Mouse (Mus musculus) spleen, adult 18-20 months (tissue): ENCODE results near the gene Lin7a.
"Not testable (repeated sequence)": the region's sequence is repeated elsewhere in the genome, so short reads cannot be mapped to it uniquely, and the experiment has no call there.

ENCODE experiments used
- DNase-seq, 2 experiments: peaks; one replicate each; pipeline ENCODE4 v3.0.0; 2022; ENCODE audit warnings: mixed read lengths in 2 of 2

Gene Lin7a

DNA sequence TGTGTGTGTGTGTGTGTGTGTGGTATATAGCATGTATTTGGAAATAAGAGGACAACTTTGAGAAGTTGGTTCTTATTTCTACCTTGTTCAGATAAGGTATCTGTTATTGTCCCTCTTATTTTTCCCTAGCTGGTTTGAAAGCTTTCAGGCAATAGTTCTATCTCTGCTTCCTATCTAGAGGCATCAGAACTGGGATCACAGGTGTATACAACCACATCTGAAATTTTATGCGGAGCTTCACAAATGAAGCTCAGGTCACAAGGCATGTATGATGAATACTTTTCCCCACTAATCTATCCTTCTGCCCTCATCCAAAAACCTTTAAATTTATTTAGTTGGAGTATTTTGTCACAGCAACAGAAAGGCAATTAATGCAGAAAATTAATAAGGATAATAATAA, 33.8 kb upstream of the Lin7a start:
- no peak for DNase-seq

DNA sequence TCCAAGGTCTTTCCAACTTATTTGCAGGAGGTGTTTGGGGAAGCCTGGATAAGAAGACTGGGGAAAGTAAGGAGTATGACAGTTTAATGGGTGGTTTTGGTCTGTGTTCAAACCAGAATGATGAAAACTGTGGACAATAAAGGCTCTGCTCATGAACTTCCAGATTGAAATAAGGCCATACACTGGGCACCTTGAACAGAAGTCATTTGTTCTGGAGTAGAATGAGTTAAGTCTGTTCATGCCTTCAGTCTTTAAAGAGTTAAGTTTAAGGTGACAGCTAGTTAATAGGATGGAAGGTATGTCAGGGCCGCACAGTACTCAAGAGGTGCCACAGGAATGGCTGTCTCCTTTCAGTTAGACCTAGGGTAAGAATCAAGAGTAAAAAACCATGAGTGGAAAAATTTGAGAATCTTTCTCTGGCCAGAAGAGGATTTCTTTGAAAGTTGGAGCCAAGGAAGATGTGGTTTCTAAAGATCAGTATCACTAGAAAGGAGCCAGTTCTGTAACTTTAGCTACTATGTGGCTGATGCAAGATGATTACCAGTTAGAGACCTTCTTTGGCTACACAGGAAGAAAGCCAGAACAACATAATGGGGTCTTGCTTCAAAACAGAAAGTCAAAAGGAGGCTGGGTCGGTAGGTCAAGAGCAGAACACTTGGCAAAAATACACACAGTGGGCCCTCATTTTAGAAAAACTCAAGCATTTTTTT, 33.2 kb upstream of the Lin7a start:
- no peak for DNase-seq

DNA sequence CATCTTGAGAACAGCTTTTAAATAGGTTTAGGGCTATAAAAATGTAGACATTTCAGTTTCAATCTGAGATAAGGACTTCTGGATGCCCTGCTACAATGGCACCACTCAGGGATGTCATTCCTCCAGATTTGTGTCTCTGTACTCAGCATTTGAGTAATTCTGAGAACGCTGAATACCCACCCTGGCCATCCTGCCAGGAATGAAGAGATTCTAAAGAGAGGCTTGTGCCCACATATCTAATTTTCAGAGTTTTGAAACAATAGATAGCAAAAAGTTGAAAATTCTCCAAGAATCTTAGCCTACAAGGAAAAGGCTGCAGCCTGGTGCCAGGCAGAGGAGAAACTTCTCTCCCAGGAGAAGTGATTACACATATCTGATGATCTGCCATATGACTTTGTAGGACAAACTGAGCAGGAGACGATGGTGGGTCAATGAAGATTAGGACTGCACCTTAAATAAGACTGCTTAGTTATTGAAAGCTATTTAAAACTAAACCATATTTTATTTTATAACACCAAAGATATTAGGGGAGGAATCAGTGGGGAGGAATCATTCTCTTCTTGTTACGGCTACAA, 32.5 kb upstream of the Lin7a start:
- no peak for DNase-seq

DNA sequence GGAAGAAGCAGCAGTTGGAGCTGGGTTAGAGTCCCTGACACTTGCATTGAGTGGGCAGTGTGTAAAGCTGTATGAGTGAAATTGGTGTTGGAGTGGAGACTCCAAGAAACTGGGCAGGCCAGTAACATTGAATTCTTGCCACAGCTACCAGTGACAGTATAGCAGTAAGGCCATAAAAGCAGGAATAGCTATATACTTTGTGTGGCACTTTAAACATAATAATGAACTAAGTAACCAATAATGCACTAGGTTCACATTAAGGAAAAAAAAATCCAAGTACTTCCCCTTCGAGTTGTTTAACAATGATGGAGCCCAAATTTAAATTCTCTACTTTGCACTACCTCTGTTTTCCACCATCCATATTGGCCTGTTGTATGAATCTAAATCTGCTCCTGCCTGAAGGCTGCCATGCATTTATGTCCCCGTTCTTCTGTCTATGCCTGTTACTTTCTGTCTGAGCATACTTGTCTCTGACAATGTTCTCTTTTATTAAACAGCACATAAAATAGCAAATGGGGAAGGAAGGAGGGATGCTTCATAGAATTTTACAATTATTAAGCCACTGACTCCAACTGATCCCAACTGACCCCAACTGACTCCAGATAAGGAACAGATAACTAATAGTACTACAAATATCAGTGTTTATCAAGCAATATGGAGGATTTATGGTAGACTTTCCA, 31.7 kb upstream of the Lin7a start:
- DNase-seq = no peak

DNA sequence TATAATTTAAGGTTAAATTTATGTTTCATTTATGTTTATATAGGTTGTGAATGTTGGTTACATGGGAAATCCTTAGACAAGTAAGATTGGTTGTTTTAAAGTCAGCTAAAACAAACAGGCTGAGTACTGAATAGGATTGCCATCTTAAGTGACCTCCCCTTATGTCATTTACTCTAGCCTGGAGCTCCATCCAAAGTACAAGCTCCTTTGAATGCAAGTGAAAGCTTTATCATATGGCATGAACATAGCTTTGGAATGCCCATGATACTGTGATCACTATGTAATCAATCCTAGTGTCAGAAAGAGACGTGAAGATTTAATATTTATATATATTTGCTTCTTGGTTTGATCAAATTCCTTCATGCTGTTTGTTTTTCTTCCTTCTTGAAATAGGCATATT, 31.0 kb upstream of the Lin7a start:
- no peak for DNase-seq

DNA sequence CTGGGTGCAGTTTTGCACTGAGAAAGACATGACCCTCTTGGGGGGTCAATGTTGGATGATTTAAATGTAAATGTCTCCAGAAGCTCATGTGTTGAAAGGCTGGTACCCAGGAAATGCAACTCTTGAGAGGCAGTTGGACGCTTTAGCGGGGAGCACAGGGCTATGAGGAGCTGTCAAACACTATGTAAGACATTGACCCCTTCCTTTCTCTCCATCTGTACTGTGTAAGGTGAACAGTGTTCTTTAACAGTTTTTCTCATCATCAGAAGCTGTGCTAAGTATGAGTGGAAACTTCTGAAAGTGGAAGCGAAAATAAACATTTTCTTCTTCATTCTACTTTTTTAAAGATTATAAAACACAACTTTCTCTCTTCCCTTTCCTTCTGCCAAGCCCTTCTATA, 30.5 kb upstream of the Lin7a start:
- no peak for DNase-seq

DNA sequence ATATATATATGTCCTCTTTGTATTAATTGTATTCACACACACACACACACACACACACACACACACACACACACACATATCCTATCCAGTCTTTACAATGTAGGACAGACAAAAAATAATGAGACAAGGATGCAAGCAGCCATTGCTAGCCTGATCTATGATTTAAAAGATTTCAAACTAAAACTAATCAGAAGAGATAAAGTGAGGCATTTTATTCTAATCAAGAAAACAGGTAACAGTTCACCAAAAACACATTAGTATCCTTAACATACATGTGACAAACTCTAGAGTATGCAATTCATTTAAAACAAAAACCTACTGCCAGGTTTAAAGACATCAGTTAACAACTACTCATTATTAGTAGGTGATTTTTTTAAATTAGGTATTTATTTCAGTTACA, 30.1 kb upstream of the Lin7a start:
- DNase-seq = no peak

DNA sequence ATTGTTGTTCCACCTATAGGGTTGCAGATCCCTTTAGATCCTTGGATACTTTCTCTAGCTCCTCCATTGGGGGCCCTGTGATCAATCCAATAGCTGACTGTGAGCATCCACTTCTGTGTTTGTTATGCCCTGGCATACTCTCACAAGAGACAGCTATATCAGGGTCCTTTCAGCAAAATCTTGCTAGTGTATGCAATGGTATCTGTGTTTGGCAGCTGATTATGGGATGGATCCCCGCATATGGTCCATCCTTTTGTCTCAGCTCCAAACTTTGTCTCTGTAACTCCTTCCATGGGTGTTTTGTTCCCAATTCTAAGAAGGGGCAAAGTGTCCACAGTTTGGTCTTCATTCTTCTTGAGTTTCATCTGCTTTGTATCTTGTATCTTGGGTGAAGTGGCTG, 29.5 kb upstream of the Lin7a start:
- not testable (repeated sequence) for DNase-seq

DNA sequence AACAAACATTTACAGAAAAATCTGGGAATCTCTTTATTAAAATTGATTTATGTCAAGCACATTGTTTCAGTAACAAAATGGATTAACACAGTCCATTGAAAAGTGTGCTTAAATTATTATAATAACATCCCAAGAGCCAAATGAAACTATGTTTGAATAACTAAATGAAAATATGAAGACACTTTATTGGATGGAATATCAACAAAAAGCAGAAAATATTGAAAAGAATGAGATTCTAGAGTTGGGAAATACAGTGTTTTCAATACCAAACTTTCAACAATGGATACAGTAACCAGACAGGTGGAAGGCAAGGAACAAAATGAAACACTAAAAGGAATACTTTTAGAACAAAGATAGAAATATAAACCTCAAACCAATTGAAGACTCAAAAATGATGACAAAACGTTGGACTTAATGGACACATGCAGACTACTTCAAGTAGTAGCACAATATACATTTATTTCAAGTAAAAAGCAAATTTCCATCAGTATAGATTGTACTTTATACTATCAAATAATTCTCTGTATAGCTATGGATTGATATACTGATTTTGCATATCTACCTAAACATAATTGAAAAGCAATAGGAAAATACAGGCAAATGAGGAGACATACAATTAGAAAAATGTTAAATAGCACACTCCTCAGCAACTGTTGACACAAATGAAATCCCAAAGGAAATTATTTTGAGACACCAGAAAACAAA, 28.6 kb upstream of the Lin7a start:
- DNase-seq = no peak

DNA sequence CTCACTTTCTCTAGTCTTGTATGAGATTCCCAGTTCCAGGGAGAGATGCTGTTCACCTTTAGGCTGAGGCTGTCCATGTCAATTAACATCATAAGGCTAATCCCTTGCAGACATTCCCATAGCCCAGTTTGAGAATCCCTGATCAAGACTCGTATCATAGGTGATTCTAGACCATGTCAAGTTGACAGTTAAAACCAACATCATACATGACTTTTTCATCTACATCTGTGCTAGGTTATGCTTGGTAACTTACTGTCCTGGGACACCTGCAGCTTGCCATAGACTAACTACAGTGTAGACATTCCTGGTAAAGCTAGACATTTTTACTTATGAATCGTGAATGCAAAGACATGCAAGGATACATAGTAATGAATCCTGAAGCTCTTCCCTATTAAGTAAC, 27.3 kb upstream of the Lin7a start:
- no peak for DNase-seq

DNA sequence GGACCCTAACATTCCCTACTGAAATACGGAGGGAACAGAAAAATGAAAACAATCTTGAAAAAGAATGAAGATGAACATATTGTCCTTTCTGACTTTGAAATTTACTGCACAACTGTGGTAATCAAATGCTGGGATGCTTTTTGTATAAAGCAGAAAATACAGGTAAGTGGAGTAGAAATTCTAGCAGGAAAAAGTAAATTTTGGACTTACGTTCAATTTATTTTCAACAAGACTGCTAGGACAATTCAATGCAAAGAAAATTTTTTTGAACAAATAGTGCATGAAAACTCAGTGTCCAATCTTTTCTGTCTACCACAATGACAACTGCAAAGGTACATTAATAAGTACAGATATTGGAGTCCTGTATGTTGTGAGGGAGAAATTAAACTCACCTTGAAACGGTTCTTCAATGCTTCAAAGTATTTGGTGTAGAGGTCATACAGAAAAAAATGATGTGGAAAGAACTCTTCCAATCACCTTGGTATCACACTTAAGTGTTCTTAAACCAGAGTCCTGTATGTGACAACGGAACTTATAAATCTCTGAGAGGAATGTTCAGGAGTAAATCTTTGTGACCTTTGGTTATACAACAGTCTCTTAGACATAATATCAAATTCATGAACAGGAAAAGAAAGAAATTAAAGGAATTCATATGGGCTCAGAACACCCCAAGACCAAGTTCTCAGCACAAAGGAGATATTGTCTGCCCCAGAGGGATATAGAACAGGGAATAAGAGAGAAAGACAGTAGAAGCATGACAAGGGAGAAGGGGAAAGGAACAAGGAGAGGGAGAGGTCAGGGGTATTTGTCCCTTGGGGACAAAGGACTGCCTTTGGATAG, 26.6 kb upstream of the Lin7a start:
- no peak for DNase-seq

DNA sequence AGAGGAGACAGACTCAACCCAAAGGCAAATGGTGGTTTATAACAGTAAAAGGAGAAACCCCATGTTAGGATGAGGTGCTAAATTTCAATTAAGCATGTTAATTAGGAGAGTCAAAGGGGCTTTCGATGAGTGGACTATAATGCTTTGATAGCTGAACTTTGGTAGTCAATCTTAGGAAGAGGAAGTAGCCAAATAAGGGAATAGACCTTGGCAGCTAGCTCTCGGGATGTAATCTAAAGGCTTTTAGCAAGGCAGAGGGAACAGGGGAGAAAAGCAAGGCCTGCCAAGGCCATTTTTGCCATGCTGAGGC, 26.0 kb upstream of the Lin7a start:
- no peak for DNase-seq

DNA sequence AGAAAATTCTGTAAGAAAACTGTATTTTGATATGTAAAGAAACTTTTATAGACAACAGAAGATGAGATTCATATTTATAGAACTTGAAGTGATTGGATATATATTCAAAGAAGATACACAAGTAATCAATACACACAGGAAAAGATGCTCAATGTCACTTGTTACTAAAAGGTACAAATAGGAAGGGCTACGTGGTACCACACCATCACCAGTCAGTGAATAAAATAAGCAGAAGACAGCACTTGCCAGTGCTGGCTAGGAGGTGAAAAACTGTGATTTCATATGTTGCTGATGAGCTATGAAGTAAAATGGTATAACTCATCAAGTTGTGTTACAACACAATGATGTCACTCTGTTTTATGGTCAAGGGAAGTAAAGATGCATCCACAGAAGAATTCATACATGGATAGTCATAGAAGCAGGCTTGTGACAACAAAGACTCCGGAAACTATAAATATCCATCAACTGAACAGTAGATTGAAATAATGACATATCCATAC, 25.5 kb upstream of the Lin7a start:
- no peak for DNase-seq

DNA sequence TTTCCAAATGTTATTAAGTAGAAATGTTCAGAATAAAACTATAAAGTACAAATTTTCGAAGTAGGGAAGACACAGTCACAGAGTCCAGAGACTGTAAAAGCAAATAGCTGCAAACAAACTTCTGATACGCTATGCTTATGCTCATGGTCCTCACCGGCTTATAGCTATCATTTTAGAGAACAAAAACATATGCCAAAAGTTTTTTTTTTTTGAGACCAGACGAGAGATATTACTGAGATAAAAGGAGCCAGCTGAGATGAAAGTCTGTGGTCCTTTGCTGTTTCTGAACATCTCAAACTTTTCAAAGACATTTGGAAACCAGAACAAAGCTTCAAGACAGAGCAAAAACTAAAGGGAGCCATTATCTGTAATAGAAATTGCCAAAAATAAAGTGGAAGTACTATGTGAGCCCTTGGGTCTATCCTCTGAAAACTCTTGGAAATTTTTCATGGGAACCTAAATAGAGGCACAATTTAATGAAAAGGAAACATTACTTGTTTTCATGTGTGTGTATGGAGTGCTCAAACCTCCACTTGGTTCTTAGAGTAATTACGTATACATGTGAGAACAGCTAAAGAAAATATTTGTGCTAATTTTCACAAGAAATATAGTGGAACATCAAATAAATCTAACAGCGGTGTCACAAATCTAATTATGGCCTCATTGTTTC, 24.4 kb upstream of the Lin7a start:
- DNase-seq = no peak

DNA sequence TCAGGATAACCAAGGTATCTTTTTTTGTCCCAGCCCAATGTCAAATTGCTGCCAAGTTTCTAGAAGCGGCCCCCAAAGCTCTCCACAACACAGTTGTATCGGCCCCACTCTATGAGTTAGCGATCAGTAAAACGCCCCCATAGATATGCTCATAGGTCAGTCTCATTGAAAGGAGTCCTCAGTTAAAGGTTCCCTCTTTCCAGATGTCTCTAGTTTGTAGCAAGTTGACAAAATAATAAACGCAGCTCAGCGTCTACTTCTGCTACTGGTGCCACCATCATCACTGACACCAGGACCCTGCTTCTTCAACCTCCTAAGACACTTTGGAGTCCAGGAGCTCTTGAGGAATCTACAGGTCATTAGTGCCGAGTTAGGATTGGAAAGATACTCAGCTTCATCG, 23.0 kb upstream of the Lin7a start:
- no peak for DNase-seq

DNA sequence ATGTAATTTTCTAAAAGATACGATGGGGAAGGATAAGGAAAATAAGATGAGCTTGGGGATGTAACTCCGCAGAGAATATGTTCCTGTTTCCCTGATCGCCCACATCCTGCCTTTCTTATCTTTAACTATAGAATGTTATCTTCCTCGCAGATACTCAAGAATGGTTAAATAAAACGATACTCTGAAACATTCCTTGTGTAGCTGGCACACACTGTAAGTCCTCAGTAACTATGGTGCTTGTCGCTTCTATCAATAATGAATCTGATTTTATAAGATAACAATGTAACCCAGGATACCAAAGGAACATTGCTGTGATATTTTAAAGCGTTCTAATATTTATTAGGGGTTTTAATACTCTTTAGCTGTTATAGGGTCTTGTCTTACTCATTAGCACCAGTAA, 22.4 kb upstream of the Lin7a start:
- DNase-seq = no peak

DNA sequence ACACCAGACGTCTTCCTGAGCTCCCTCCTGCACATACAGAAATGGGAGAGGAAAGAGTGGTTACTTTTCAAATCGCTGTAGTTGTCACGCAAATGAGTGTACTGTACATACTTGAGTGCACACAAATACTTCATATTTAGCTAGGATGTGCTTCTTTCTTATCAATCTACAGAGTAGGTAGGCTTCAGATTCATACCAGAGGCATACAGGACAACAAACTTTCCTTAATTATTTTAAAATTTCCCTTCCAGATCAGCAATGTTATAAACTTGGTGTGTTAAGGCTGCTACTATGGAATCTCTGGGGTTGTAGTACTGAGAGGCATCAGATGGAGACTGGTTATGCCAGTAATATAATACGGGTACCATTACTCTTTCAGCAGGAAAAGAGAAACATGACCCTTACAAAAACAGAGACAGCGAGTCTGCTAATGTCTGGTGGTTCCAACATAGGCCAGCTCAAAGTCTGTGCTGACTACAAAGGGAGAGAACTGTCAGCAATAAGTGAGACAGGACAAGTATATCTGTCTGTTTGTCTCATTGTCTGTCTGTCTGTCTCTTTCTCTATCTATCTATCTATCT, 21.8 kb upstream of the Lin7a start:
- no peak for DNase-seq

DNA sequence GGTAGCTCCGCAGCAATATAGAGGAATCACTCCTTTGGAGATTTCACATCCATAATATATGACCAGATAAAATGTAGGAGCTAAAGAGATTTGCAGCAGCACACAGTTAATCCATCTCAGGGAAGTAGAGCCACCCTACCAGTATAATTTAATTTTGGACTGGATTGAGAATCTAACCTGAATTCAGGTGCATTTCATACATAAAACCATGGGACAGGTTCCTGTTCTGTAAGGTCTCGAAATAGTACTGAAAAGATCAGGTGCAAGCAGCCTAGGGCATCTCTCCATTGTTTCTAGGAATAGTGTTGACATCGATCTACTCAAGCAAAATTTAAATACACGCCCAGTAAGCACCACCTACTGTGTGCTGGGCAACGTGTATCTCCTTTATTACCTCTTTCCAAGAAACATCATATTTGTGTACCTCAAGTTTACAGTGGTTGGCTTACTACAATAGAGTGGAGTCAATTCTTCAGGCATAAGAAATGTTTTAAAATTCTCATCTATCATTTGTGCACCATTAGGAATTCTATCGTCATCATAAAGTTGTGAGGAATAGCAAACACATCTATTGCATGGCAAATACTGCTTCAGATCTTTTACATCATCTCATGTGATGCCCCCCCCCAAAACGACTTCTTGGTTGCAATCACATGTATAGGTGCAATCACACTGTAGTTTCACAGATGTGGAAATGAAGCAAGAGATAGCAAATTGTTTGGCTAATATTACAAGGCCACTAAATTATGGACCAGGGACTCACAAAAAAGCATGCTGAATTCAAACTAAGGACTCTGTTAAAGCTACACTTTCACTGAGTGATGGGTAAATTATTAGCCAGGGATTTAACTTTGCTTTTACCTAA, 20.9 kb upstream of the Lin7a start:
- DNase-seq = no peak

DNA sequence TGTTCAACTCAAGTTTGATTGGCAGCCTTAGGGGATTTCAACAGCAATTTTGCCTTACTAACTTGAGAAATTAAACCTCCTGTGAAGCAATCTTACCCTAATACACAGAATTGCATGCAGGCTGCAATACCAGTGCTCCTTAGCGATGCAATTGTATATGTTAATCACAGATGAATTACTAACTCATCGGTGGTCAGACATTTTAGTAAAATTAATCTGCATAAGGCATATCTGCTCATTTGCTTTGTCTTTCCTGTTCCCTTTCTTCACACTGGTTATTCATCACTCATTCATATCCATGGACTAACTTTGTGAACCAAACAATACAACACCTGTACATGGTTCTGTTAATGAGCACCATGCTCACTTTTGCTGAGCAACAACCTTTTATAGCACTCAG, 20.2 kb upstream of the Lin7a start:
- no peak for DNase-seq

DNA sequence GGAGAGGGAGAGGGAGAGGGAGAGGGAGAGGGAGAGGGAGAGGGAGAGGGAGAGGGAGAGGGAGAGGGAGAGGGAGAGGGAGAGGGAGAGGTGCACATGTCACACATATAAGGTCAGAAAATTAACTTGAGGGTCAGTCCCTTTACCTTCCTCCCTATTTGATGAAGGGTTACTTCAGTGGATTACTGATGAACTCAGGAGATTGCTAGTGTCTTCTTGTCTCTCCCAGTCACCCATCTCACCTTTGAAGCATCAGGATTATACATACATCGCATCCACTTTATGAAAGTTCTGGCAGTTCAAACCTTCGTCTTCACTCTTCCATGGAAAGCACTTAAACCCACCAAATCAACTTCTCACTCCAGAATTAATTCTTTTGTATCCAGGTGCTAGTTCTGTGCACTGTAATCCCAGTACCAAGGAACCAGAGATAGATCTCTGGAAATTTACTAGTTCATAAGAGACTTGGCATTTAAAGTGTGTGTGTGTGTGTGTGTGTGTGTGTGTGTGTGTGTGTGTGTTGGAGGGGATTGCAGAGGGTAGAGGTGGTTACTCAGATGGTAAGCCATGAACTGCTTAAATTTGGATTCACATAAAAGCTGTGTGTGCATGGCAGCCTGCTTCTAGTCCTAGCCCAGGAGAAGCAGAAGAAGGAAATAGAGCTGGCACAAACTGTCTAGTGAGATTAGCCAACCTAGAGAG, 19.5 kb upstream of the Lin7a start:
- no peak for DNase-seq

DNA sequence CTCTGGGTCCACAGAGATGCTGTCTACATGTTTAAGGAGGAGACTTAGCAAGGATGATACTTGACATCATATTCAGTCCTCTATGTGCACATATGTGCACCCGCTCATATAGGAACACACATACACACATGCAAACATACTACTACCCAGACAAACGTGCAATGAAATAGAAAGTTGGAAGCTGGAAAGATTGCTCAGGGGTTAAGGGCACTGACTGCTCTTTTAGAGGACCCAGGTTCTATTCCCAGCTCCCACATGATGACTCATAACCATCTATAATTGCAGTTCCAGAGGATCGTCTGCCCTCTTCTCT, 19.0 kb upstream of the Lin7a start:
- DNase-seq = no peak
